Mouse (Mus musculus) heart, postnatal 36 days (tissue): ENCODE measurements around the gene Hsdl1. TPM values are rescaled to one million over a fixed set of nuclear protein-coding genes. Genes with fewer than 3 reads are reported as not detected.

Experiments used
- DNase-seq, 2 experiments: peaks; one replicate each; pipeline ENCODE4 v3.0.0; 2021 to 2022
- intact Hi-C: fragments of 180-260 bp; cut with DNase I; formaldehyde crosslinking; loops from one replicate; pipeline ENCODE4 v1.15.1; 2025
- total RNA-seq, 2 experiments: library from RNA; stranded (reverse); gene quantifications; 2 replicates each; pipeline ENCODE4 v1.2.3; 2021

Gene Hsdl1
- total RNA-seq, 2 experiments from 2014 or later, result 19.1 to 21.1 TPM

DNA sequence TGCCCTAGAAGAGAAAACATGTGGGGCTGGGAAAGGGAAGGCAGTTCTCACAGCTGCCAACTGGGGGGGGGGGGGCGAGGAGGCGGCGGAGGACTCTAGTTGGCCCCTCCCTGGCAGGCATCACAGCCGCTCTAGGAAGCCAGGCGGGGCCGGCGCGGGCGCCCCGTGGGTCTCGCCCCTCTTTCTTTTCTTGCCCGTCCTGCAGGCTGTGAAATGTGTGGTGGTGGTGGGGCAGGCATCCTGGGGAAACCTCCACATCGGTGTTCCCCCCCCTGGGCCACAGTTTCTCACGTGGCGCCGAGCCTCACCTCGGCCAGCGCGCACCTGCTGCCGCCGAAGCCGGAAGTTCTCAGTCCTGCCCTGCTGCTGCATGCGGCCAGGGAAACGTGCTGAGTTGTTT is 10.9 kb upstream of the Hsdl1 start:
- no peak for DNase-seq
- intact Hi-C loops, result no loop called here

DNA sequence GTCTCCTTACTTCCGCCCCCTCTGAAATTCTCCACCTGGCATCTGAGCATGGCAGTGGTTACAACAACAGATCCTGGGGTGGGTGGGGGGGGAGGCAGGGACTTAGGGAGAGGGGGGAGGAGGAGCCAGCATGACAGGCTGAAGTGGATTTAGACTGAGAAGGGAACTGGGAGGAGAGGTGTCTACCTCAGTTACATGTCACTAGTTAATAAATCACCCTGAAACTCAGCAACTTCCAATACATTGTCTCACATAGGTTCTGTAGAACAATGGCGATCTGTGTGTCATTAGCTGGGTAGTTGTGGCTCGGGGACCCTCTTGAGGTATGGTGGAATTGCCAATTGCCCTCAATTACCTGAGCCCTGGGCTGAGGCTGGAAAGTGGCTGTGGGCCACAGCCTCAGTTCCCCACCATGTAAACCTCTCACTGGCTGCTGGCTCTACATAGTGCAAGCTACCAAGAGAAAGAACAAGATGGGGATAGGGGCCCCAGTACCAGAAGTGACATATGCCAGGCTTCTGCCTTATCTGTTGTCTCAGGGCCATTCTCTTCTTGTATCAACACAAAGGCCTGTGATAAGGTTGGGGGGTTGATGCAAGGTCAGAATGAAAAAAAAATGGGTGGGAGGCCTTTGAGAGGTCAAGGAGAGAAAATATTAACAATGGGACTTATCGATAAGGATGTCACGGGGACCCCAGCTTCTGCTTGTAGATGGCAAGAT is 5.6 kb upstream of the Hsdl1 start:
- intact Hi-C loops, result no loop called here

DNA sequence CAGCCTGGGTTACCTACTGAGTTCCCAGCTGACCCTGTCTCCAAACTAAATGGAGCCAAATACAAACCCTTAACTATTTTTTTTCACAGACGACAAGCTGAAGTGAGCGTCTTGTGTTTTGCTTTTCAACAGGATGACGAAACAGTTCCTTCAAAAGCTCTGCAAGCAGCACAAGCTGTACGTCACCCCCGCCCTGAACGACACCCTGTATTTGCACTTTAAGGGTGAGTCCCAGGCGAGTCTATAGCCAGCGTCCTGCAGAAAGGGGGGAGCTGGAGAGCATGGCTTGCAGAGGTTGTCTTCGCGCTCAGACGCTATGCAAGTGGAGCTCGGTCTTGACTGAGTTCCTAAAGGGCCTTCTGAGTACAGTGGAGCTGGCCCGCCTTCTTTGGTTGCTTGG is 4.1 kb upstream of the Hsdl1 start:
- no peak for DNase-seq
- intact Hi-C loops, result no loop called here

More for the DNA sequence above, 5.6 kb upstream of the Hsdl1 start:
- DNase-seq, result no peak

DNA sequence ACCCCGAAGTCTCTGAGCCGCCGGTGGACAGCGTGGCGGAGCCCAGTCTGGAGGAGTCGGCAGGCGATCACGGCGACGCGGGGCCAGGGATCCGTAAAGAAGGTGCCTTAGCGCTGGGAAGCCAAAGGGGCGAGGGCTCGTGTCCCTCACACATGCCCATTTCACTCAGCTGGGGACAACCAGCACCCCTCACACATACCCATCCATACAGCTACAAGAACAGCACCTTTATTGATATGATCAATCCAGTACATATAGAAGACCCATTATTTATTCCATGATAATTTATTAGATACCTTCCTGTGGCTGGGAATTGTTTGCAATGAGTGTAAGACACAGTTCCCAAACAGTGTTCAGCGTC is 363 bp upstream of the Hsdl1 start:
- intact Hi-C loops, result loop anchor here (2.0 kb wide), 2 partner anchors 17 to 29 kb away; partner anchors contain the start of genes Mbtps1 and Taf1c
- DNase-seq, result no peak

DNA sequence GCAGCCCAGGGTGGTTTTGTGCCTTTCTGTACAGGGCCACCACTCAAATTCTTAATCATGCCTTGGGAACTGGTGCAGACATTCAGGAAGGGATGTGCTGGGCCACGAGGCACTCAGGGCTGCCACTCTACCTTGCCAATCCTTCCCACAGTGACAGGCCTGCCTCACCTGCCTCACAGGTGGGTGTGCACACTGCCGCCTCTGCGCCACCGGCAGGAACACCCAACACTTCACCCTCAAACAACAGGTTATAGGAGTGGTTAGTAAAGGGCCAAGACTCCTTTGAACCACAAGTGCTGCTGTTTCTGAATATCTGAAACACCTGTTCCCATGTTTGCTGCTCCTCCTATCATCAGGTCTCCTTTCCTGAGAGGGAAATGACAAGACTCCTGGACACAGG is 2.6 kb downstream of the Hsdl1 start:
- no peak for DNase-seq
- intact Hi-C loops, result no loop called here

DNA sequence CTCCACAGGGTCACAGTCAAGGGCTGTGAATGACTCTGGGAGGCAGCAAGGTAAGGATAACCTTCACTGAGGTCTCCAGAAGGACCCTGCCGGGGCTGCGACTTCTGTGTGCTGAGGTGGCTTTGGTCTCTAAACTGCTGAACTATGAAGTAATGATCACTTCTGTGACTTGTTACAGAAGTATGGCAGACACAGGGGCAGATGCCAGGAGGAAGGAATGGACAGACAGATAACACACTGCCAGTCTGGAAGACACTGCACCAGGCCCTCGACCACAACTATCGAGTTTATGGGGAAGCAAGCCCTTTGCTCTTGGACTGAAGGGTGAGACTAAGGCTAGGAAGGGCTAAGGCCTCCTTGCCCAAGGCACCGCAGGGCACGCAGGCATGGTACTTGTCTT is 3.8 kb downstream of the Hsdl1 start:
- no peak for DNase-seq
- intact Hi-C loops, result no loop called here

DNA sequence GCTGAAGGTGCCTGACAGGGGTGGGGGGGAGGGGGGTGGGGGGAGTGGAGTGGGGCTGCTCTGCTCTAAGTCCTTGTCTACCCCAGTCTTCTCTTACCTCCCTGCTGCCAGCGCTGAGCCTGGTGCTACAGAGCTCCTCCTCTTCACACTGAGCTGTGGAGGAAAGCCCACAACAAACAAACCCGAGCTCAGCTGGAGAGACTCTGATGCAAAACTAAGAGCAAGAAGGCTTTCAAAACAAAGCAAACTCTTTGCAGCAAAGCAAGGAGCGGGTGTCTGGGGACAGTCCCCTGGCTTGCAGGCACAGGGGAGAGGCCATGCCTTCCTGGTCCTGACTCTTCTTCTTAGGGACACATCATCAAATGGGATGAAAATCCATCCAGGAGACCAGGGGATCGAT is 5.1 kb downstream of the Hsdl1 start:
- no peak for DNase-seq
- intact Hi-C loops, result no loop called here

DNA sequence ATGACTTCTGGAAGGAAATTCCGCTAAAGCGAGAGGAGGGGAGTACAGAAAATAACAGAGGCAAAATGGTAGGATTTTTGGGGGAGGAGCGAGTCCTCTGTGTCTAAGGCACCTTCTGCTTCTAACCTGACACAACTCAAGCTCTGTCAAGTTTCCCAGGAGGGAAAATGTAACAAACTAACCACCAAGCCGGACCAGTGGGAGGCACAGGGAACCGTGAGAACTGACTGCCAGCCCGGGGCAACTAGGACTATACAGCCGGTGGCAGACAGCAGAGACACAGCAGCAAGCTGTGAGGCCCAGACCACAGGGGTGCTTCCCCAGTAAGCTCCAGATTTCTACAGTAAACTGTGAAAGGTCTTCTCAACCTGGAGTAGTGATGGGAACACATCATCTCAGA is 6.0 kb downstream of the Hsdl1 start:
- intact Hi-C loops, result no loop called here
- DNase-seq, result no peak

DNA sequence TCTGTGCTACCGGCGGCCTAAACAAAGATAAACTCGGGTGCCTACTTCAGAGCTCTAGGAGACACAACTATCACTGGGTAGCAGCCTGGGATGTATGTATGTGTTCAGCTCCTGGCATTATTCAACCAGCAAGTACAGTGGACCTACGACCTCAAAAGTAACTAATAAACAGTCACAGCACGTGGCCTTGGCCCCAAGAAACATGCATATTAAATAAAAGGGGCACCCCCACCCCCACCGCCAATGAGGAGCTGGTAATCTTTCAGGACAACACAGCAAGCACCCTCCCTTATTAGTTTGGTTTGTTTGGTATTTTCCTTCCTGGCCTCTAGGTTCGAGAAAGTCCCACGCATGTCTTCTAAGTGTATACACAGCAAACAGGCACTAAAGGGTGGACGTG is 6.7 kb downstream of the Hsdl1 start:
- DNase-seq, result no peak
- intact Hi-C loops, result no loop called here

DNA sequence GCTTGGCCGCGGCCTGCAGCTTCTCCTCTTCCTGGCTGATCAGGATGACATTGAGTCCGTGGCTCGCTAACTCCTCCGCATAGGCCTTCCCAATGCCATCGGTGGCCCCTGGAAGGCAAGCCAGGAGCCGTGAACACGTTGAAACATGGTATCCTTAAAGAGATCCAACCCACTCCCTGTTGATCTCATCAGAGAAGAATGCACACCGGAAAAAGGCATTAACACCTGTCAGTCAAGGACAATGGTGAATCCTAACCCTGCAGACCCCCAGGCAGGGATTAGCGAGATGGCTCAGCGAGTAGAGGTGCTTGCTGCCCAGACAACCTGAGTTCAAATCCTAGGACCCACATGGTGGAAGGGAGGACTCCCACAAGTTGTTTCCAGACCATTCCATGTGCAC is 8.6 kb downstream of the Hsdl1 start:
- intact Hi-C loops, result no loop called here
- no peak for DNase-seq

DNA sequence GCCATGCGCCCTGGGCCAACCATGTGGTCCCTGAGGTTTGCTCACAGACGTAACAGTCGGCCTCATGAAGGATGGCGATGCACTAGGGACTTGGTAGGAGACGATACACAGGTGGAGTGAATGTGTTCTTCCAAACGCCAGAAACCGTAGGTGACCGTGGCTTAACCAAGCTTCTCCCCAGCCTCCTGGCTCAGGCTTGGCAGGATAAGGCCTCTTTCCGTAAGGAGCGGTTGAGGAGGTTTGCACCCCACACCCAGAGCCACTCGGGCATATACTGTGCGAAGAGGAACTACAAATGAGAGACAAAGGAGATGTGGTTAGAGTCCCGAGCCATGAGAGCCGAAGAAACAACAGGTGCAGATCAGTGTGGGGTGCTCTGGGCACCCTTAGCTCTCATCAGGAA is 11.1 kb downstream of the Hsdl1 start:
- DNase-seq, result no peak
- intact Hi-C loops, result no loop called here

DNA sequence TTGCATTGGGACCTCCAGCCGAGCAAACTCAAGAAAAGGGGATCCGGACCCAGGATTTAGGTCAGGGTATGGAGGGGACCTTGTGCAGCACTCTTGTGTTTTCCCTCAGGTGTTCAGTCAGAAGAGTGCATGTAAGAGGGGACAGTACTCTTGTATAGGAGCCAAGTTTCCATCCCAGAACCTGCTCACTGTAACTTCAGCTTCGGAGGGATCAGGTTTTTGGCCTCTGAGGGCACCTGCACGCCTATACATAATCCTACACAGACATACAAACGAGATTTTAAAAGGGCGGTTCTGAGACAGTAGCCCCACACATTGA is 15.6 kb downstream of the Hsdl1 start:
- no peak for DNase-seq
- intact Hi-C loops, result loop anchor here (2.0 to 5.0 kb wide), 3 partner anchors 15 to 118 kb away; partner anchors contain the start of genes Dnaaf1 and Hsdl1

DNA sequence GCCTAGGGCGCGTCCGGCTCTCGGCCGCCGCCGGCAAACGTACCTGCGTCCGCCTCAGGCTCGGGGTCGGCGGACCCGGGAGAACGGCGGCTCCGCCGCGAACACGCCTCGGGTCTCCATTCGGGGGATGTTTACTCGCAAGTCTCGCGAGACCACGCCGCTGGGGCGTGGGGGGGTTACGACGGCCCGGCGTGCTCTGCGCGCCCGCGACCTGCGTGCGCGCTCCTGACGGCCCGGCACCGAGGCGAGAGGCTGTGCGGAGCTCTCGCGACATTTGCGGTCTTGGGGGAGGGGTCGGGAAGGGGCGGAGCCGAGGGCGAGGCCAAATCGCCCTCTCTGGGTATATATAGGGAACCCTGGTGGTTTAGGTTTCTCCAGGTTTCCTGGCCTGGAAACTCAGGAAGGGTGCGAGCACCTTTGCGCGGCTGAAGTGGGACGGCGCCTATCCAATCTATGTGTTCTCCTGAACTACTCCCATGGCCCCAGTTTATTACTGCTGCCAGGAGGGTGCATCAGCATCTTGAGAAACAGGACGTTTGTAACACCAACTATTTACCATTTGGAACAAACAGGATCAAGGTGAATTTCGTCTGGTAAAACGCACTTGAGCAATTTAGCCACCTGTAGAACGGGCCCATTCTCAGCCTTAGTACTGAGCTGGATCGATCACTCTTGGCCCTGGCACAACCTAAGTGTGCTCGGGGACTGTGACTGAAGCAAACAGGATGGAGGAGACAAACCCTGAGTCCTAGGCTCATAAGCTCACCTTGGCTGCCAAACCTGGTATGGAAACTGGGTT is 16.2 kb downstream of the Hsdl1 start, which contains the start of gene Mbtps1:
Gene Mbtps1, minus strand, starts transcription at position 133 of the 799 bp plus-strand sequence.
- intact Hi-C loops, result loop anchor here (2.0 to 5.0 kb wide), 3 partner anchors 16 to 118 kb away; partner anchors contain the start of genes Dnaaf1 and Hsdl1

DNA sequence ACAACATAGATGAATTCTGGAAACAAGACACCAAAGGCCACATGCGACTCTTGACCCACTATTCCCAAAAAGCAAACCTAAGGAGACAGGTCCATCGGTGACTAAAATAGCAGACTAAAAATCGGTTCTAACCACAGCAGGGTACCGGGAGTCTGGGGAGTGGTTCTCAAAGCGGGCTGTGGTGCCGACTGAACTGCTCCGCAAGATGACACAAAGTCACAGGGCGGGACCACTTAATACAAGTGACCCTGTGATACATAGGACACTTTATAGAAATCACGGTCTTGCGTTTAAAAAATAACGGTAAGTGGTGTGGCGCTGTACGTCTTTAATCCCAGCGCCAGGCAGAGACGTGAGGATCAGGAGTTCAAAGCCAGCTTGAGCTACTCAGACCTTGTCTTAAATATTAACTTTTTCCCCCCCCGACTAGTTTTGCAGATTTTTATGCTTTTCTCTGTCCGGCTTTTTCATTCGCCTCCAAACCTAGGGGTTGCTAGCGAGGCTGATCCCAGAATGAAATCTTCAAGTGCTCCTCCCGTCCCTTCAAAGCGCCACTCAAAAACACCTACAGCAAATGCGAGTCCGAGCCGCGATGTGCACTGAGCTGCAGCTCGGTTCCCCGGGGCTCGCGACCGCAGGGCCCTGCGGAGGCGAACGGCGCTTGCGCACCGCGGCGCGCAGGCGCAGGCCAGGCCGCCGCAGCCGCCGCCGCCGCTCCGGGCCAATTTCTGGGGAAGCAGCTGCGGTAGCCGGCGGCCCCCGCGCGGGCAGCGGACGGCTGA is 17.0 kb downstream of the Hsdl1 start:
- peak in 1 of 2 experiments; percentile 18 for DNase-seq
- intact Hi-C loops, result loop anchor here (2.0 to 5.0 kb wide), 3 partner anchors 17 to 119 kb away; partner anchors contain the start of genes Dnaaf1 and Hsdl1

More for the DNA sequence above, 16.2 kb downstream of the Hsdl1 start, which contains the start of gene Mbtps1:
- DNase-seq, result peak; percentile 97 to 100

DNA sequence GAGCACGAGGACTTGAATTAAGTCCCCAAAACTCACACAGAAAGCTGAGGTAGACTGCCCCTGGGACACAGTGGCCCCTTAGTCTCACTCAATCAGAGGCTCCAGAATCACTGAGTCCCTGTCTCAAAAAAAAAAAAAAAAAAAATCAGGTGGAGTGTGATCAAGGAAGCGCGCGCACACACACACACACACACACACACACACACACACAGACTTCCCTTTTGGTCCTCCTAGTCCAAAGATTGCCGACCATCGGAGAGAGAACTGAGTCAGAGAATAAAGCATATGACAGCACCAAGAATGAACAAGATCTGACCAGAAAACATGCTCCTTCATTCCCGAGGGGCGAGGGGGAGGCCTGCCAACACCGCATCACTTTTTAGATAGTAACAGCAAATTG is 17.9 kb downstream of the Hsdl1 start:
- intact Hi-C loops, result loop anchor here (5.0 kb wide), 2 partner anchors 45 to 120 kb away; no protein-coding TSS in a partner anchor
- DNase-seq, result no peak

DNA sequence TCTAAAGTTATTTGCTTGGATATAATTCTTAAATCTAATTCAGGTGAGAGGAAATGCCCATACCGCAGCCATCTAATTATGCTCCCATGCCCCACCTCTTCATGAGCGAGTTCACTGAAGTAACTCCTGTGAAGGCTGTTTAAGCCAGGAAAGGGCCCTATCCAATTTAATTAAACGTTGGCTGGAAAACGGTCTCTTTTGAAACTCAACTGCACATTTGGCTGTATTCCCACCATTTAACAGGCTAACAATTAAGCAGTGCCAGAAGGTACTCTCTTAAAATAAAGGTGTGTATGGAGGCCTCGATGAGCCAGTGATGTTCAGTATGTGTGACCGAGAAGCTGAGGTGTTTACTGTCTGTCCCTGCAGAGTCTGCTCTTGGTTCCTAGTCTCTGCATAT is 19.1 kb downstream of the Hsdl1 start:
- intact Hi-C loops, result loop anchor here (5.0 kb wide), 2 partner anchors 46 to 121 kb away; no protein-coding TSS in a partner anchor
- DNase-seq, result no peak

DNA sequence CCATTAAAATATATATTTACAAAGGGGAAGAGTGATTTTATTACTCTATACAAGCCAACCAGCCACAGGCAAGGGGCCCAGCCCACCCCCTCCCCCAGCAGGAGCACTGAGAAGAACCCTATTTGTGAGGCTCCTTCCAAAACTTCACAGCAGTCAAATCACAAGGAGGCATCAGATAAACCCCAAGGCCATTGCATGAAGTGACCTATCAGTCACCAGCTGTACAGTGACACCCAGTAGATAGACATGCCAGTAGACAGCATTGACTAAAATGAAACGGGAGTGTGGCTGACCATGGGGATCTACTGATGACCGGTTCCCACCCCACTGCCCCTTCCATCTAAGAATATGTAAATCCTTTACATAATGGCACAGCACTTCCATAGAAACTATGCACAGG is 22.0 kb downstream of the Hsdl1 start:
- DNase-seq, result no peak
- intact Hi-C loops, result no loop called here

DNA sequence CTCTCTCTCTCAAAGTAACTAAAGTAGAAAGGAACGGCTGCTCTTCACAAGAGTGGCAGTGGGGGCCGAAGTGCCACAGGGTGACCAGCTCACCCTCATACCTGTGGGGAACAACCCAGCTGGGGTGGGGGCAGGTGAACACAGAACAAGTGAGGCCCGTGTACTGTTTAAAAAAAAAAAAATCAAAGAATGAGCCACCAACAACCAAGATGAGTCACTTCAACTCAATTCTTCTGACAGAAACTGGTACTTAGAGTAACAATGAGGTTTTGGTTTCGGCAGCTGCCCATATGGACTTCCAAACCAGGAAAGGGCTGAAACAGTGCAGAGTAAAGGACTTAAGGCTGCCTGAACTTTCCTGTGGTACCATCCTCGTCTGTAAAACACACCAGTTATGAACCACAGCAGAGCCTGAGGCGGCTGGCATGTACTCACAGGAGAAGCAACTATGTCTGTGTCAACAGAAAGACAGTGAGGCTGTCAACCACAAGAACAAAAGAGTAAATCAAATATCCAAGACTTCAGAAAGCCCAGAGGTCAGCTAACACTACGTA is 26.3 kb downstream of the Hsdl1 start:
- intact Hi-C loops, result no loop called here
- DNase-seq, result no peak

DNA sequence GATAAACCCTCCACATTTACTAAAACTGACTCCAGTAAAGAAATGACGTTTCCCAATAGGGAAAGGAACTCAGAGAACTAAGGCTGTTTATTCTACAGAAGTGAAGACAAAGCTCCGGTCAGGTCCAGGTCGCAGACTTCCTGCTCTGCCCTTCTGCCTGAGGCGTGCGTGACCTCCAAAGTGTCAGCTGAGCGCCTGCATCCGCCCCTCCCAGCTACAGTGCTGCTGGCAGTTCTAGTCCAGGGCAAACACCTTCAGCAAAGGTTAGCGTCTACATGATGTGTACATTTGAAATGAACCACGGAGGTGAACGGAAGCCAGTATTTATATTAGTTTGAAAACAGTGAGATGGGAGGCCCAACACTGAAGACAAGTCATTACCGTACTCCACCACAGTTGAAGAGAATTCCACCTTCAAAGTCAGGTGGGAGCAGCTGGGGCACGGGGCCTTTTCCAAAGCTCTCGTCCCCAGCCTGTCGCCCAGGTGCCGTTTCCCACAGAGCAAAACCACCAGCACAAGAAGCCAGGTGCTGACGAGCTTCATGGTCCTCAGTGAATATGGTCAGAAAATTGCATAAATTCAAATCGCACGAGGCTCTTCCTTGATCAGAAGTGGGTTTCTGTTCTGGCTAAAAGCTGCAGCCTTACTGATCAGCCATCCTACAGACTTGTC is 27.8 kb downstream of the Hsdl1 start:
- DNase-seq, result no peak
- intact Hi-C loops, result no loop called here

DNA sequence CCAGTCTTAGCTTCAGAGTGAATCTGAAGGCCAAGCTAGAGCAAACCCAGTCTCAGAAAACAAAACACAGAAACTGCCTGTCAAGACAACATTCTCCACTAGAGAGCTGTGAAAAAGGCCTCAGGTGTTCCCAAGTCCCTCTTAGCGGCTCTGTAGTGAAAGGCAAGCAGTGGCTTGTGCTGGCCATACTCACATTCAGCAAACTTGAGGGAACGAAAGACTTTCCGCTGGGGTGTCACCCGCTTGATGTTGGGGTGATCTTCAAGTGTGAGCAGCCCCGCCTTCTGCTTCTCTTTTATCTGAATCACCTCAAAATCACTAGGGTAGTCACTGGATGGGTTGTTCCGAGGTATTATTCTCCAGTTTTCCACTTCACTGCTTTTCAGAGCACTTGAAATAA is 29.2 kb downstream of the Hsdl1 start:
- DNase-seq, result no peak
- intact Hi-C loops, result no loop called here
